Mouse (Mus musculus) thymus, adult 2 months (tissue): ENCODE measurements around the gene Pih1d1. TPM values are rescaled to one million over a fixed set of nuclear protein-coding genes. Genes with fewer than 3 reads are reported as not detected.

Experiments
- DNase-seq: peaks from one replicate; pipeline ENCODE4 v3.0.0; 2021
- H3K27ac ChIP-seq: fragments of 200-500 bp; 2 replicates; pipeline ENCODE4 v1.5.1; 2012; ENCODE audit warnings: low read length, control low read depth; ENCODE audit not compliant: control insufficient read depth, insufficient read depth
- H3K27me3 ChIP-seq: fragments of 200-500 bp; 2 replicates; pipeline ENCODE4 v1.6.1; 2012; ENCODE audit warnings: mild to moderate bottlenecking, low read length, moderate library complexity, mixed read lengths; ENCODE audit not compliant: control insufficient read depth, insufficient read depth
- H3K36me3 ChIP-seq: fragments of 200-500 bp; 2 replicates; pipeline ENCODE4 v1.6.1; 2012; ENCODE audit warnings: mild to moderate bottlenecking, low read length, moderate library complexity; ENCODE audit not compliant: control insufficient read depth, insufficient read depth
- H3K4me1 ChIP-seq: fragments of 200-500 bp; replicated peaks from 2 replicates; pipeline ENCODE4 v1.6.1; 2012; ENCODE audit warnings: low read length; ENCODE audit not compliant: control insufficient read depth, insufficient read depth
- H3K4me3 ChIP-seq: fragments of 200-500 bp; 2 replicates; pipeline ENCODE4 v1.5.1; 2012; ENCODE audit warnings: mild to moderate bottlenecking, low read length, control low read depth, moderate library complexity; ENCODE audit not compliant: control insufficient read depth, insufficient read depth
- CTCF ChIP-seq: fragments of 200-500 bp; IDR thresholded peaks from 2 replicates; pipeline ENCODE4 v1.5.1; 2012; ENCODE audit warnings: mild to moderate bottlenecking, control low read depth, low read length, moderate library complexity, borderline replicate concordance; ENCODE audit not compliant: control insufficient read depth, poor library complexity, insufficient read depth; ENCODE audit errors: extremely low read depth
- POLR2A ChIP-seq: fragments of 200-500 bp; IDR thresholded peaks from 2 replicates; pipeline ENCODE4 v1.6.1; 2012; ENCODE audit warnings: mild to moderate bottlenecking, low read length, control low read depth, moderate library complexity; ENCODE audit not compliant: control insufficient read depth, poor library complexity, insufficient read depth; ENCODE audit errors: extremely low read depth
- WGBS: fragments of 180-500 bp; shearing (Covaris S2); methylation state at CpG from one replicate; pipeline ENCODE4 v1.1.7; 2018; 5-methylcytosine and 5-hydroxymethylcytosine counted together
- polyA plus RNA-seq: library from polyadenylated mRNA; depleted of rRNA; stranded (reverse); fragments of >200 nt; gene quantifications from 2 replicates; pipeline ENCODE4 v1.2.3, GENCODE M21; 2012

Gene Pih1d1
- polyA plus RNA-seq, 1 experiment: 78.7 TPM

- WGBS: 87% methylated on average over 7 of the region's 7 CpGs
- no peak overlapping the region for H3K4me3 ChIP-seq
- H3K27me3 ChIP-seq: peaks cover 4% of the 10 kb centered on the region
- H3K36me3 ChIP-seq: no peaks in the 10 kb centered on the region
- peaks cover 6% of the 10 kb centered on the region; the same call in 1 of the 2 replicates for H3K4me1 ChIP-seq
- no peak overlapping the region for H3K27ac ChIP-seq
- no peak for TF ChIP-seq POLR2A
- TF ChIP-seq CTCF: no peak
- no peak for DNase-seq
Observed at GRCm38 (mm10) chr7:45185921-45186320, 31.8 kb downstream of the Pih1d1 start.

- Histone ChIP-seq H3K4me3 (no peak overlapping the region), H3K4me1 (no peaks in the 10 kb centered on the region), H3K27me3 (no peaks in the 10 kb centered on the region; the same call in 1 of the 2 replicates), H3K27ac (no peak overlapping the region), H3K36me3 (no peaks in the 10 kb centered on the region)
- 67% methylated on average over 16 of the region's 16 CpGs for WGBS
- no peak for DNase-seq
- no peak for TF ChIP-seq CTCF
- no peak for TF ChIP-seq POLR2A
Observed at GRCm38 (mm10) chr7:45189600-45189999, 35.5 kb downstream of the Pih1d1 start.

- DNase-seq: no peak
- Histone ChIP-seq H3K36me3 (no peaks in the 10 kb centered on the region), H3K27ac (no peak overlapping the region), H3K27me3 (no peaks in the 10 kb centered on the region), H3K4me3 (no peak overlapping the region), H3K4me1 (no peaks in the 10 kb centered on the region)
- 94% methylated on average over 6 of the region's 6 CpGs for WGBS
- TF ChIP-seq CTCF (no peak), POLR2A (no peak)
Observed at GRCm38 (mm10) chr7:45190186-45190585, 36.1 kb downstream of the Pih1d1 start.

- no peak for DNase-seq
- H3K4me1 ChIP-seq: no peaks in the 10 kb centered on the region
- no peak for TF ChIP-seq CTCF
- no peak for TF ChIP-seq POLR2A
- H3K27me3 ChIP-seq: no peaks in the 10 kb centered on the region
- no peak overlapping the region for H3K27ac ChIP-seq
- no peak overlapping the region for H3K4me3 ChIP-seq
- no peaks in the 10 kb centered on the region for H3K36me3 ChIP-seq
- 76% methylated on average over 2 of the region's 2 CpGs for WGBS
Observed at GRCm38 (mm10) chr7:45191161-45191560, 37.1 kb downstream of the Pih1d1 start.

GRCm38 (mm10) chr7:45191803-45192363 lies 37.8 kb downstream of the Pih1d1 start:
- 53% methylated on average over 8 of the region's 8 CpGs for WGBS
- no peaks in the 10 kb centered on the region for H3K27me3 ChIP-seq
- DNase-seq: no peak

GRCm38 (mm10) chr7:45192585-45193310 lies 38.6 kb downstream of the Pih1d1 start:
- Histone ChIP-seq H3K27me3 (no peaks in the 10 kb centered on the region), H3K36me3 (no peaks in the 10 kb centered on the region), H3K4me3 (no peak overlapping the region), H3K4me1 (no peaks in the 10 kb centered on the region), H3K27ac (no peak overlapping the region)
- DNase-seq: no peak
- TF ChIP-seq POLR2A: no peak
- whole genome bisulfite sequencing: 93% methylated on average over 7 of the region's 7 CpGs

More at GRCm38 (mm10) chr7:45191803-45192363, 37.8 kb downstream of the Pih1d1 start:
- Histone ChIP-seq H3K4me3 (no peak overlapping the region), H3K27ac (no peak overlapping the region), H3K36me3 (no peaks in the 10 kb centered on the region), H3K4me1 (no peaks in the 10 kb centered on the region)
- TF ChIP-seq POLR2A: no peak
- TF ChIP-seq CTCF: no peak

GRCm38 (mm10) chr7:45193406-45193805 lies 39.3 kb downstream of the Pih1d1 start:
- Histone ChIP-seq H3K27me3 (no peaks in the 10 kb centered on the region), H3K36me3 (no peaks in the 10 kb centered on the region), H3K4me3 (no peak overlapping the region), H3K4me1 (no peaks in the 10 kb centered on the region), H3K27ac (no peak overlapping the region)
- no peak for TF ChIP-seq POLR2A
- TF ChIP-seq CTCF: no peak
- no peak for DNase-seq
- 76% methylated on average over 5 of the region's 5 CpGs for WGBS
